Mouse (Mus musculus) macrophage (primary cell): ENCODE results near the gene Ippk. TPM values are rescaled to one million over a fixed set of nuclear protein-coding genes. Genes with fewer than 3 reads are reported as not detected.

Experiments
- H3K27ac ChIP-seq: fragments of 350-480 bp; formaldehyde crosslinking; 2 replicates; pipeline ENCODE4 v1.9.0; 2021
- H3K36me3 ChIP-seq: fragments of 350-480 bp; formaldehyde crosslinking; 2 replicates; pipeline ENCODE4 v1.9.0; 2021; ENCODE audit errors: inconsistent target
- H3K4me3 ChIP-seq: fragments of 350-480 bp; formaldehyde crosslinking; 2 replicates; pipeline ENCODE4 v1.9.0; 2021; ENCODE audit errors: inconsistent target
- H3K79me2 ChIP-seq: fragments of 350-480 bp; formaldehyde crosslinking; 2 replicates; pipeline ENCODE4 v1.9.0; 2021; ENCODE audit errors: inconsistent target
- WGBS: methylation state at CpG from one replicate; pipeline ENCODE4 v1.1.7; 2026; ENCODE audit warnings: inconsistent platforms; ENCODE audit not compliant: missing documents; 5-methylcytosine and 5-hydroxymethylcytosine counted together
- polyA plus RNA-seq: library from polyadenylated mRNA; stranded (reverse); fragments of 250-400 nt; gene quantifications from 3 replicates; pipeline ENCODE4 v1.2.4, GENCODE M21; 2018; ENCODE audit warnings: inconsistent platforms

Ippk gene
- polyA plus RNA-seq, 1 experiment from 2014 or later, result 3.2 TPM

DNA sequence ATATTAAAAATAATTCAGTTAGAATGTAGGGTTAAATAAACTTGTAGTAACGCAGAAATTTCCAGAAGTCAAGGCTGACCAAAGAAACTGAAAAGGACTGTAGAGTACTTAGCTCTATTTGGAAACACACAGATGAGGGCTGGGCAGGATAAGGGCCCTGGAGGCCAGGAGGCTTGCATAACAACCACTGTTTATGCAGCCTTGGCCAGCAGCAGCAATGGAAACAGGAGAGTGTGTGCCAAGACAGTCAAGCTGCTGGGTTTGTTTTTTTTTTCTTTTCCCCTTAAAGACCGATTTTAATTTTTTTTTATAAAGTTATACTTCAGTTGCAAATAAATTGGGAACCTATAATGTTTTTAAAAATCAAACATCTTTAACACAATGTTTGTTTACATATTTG, 59.0 kb downstream of the Ippk start:
- Histone ChIP-seq H3K36me3 (no peaks in the 10 kb centered on the region), H3K79me2 (no peaks in the 10 kb centered on the region), H3K4me3 (no peak overlapping the region), H3K27ac (no peak overlapping the region)
- 100% methylated on average over 2 of the region's 2 CpGs for WGBS

DNA sequence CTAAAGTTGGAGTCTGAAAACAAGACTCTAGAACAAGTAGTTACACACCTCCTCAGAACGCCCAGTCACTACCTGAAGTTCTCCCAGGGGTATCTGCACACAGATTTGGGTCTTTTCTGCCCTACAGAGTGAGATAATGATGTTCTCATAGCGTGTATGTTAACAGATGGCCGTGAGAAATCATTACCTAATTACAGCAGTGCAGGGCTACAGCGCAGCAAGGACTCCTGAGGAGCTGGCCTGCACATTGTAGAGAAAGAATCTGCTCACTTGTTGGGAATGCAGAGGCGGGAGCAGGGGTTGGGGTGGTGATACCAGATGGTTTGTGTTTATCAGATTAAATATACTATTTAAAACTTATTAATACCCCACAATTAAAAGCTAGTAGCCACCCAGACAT, 59.5 kb downstream of the Ippk start:
- Histone ChIP-seq H3K4me3 (no peak overlapping the region), H3K36me3 (no peaks in the 10 kb centered on the region), H3K27ac (no peak overlapping the region), H3K79me2 (no peaks in the 10 kb centered on the region)
- WGBS, result 92% methylated on average over 5 of the region's 5 CpGs

GRCm38 (mm10) chr13:49485388-49485787, 64.3 kb downstream of the Ippk start:
- H3K27ac ChIP-seq, result no peak overlapping the region
- H3K36me3 ChIP-seq, result no peaks in the 10 kb centered on the region
- H3K4me3 ChIP-seq, result no peak overlapping the region
- 100% methylated on average over 5 of the region's 5 CpGs for WGBS
- H3K79me2 ChIP-seq, result no peaks in the 10 kb centered on the region

DNA sequence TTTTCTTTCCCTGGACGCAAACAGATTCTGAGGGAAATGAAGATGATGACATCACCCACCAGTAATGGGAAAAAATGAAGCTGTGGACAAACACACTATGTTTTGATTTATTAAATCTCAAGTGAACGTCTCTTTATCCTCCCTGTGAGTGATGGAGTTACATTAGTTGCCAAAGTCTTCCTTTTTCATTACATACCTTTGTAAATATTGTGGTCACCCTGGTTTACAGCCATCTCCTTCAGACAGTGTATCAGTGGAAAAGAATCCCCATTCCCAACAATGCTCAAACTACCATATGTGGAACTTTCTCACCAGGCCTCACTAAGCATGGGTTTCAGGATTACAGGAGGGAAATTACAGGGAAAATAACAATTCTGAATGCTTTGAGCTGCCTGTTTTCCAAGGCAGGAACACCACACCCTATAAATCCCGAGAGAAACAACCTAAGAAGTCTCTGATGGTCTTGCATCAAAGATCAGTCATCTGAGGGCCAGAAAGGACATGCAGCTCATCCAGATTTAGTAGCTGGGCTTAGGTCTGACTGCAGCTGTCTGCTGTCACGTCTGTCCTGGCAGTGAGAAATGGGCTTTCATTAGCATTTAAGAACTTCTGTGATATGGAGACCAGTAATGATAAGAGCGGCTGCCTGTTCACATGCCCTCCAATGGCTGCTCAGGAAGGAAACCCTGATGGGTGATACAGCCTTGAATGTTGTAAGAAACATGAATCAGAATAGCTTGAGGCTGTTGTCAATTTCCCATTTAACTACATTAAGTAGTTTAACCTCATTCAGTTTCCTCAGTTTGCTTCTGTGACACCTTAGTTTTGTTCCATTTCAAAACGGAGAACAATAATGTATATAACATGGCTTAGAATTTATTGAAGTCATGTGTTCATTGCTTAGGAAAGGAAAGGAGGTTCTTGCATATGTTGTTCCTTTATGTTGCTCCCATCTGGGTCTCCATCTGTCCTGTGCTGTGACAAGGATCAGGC, 71.6 kb downstream of the Ippk start, which contains the start of gene Tes3-ps:
Gene Tes3-ps, plus strand, starts transcription at position 943 of the 993 bp plus-strand sequence.
- H3K4me3 ChIP-seq, result no peak within 1 kb of the TSS
- no peaks in the 10 kb centered on the region for H3K79me2 ChIP-seq
- no peaks in the 10 kb centered on the region for H3K36me3 ChIP-seq
- H3K27ac ChIP-seq, result no peak within 1 kb of the TSS
- WGBS, result 93% methylated on average over 6 of the region's 6 CpGs

- Histone ChIP-seq H3K27ac (no peak within 1 kb of the TSS), H3K36me3 (no peaks in the 10 kb centered on the region), H3K4me3 (no peak within 1 kb of the TSS), H3K79me2 (no peaks in the 10 kb centered on the region)
- WGBS, result 25% methylated on average over 4 of the region's 4 CpGs
These were observed 83.5 kb downstream of the Ippk start, which contains the start of gene Ecm2 for GRCm38 (mm10) chr13:49504510-49504909. Gene Ecm2 (plus strand): TSS chr13:49504810.

DNA sequence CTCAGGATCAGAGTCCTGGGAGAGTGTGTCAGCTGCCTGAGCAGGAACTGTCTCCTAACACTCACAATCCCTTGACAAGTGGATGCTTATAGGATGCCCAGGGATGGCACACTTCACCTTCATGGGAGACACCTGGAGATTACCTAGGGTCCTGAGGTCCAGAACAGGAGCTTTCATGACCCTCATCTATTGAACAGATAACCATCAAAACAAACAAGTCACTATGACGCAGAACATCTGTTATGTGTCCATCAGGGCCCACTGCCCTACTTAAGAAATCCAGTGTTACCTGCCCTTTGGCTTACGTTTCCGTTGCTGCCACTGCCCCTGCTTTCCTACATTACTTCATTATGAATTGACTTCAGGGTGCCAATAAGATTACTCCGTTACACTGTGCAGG, 84.7 kb downstream of the Ippk start:
- Histone ChIP-seq H3K36me3 (no peaks in the 10 kb centered on the region), H3K27ac (no peak overlapping the region), H3K79me2 (no peaks in the 10 kb centered on the region), H3K4me3 (no peak overlapping the region)
- WGBS, result 95% methylated on average over 4 of the region's 4 CpGs

- Histone ChIP-seq H3K79me2 (no peaks in the 10 kb centered on the region), H3K36me3 (no peaks in the 10 kb centered on the region), H3K27ac (no peak overlapping the region), H3K4me3 (no peak overlapping the region)
- 91% methylated on average over 3 of the region's 3 CpGs for WGBS
These were observed 86.1 kb downstream of the Ippk start for GRCm38 (mm10) chr13:49507176-49507575.

Other genes starting within 250 kb of the Ippk start
- 275 to 508 TPM (median 332 TPM) in 3 replicates for gene Ninj1, start 233.8 kb upstream of the Ippk start, polyA plus RNA-seq
- gene Card19, start 205.2 kb upstream of the Ippk start, polyA plus RNA-seq, result 133 to 174 TPM (median 144 TPM) in 3 replicates
- 17.9 to 41.2 TPM (median 39.0 TPM) in 3 replicates for gene Susd3, start 172.5 kb upstream of the Ippk start, polyA plus RNA-seq
- gene Fgd3, start 100.9 kb upstream of the Ippk start, polyA plus RNA-seq, result 14.8 to 24.2 TPM (median 22.8 TPM) in 3 replicates
- 24.3 to 34.5 TPM (median 30.4 TPM) in 3 replicates for gene Bicd2, start 79.7 kb upstream of the Ippk start, polyA plus RNA-seq
- 0.27 to 0.37 TPM (median 0.32 TPM) in 3 replicates for gene Tes3-ps, start 72.1 kb downstream of the Ippk start, polyA plus RNA-seq
- not detected in 3 replicates for gene Ecm2, start 83.6 kb downstream of the Ippk start, polyA plus RNA-seq
- gene Aspn, start 123.2 kb downstream of the Ippk start, polyA plus RNA-seq, result not detected in 3 replicates
- gene Omd, start 161.2 kb downstream of the Ippk start, polyA plus RNA-seq, result not detected in 3 replicates
- 0.09 TPM in 1 of 3 replicates, not detected in the others for gene Ogn, start 186.8 kb downstream of the Ippk start, polyA plus RNA-seq
- gene Cenpp, start 231.5 kb downstream of the Ippk start, polyA plus RNA-seq, result 0.68 to 3.3 TPM (median 2.1 TPM) in 3 replicates
- gene Nol8, start 231.8 kb downstream of the Ippk start, polyA plus RNA-seq, result 8.1 to 14.1 TPM (median 12.9 TPM) in 3 replicates